Mouse (Mus musculus) neural tube, embryonic 13.5 days (tissue): Measurements from ENCODE around the gene Tnnt2. TPM values are rescaled to one million over a fixed set of nuclear protein-coding genes. Genes with fewer than 3 reads are reported as not detected.
A peak's percentile ranks its signal among the peaks of the same experiment; 100 is the strongest.

Experiments used
- ATAC-seq: fragments of 200-750 bp; cut with Nextera tagmentation; 2 replicates; pipeline ENCODE4 v1.8.0; 2017; ENCODE audit warnings: low read depth, mild to moderate bottlenecking, moderate TSS enrichment, moderate library complexity
- H3K27ac ChIP-seq: fragments of 300-500 bp; sonication (generic); replicated peaks from 2 replicates; pipeline ENCODE4 v1.5.1; 2015; ENCODE audit warnings: moderate library complexity, mild to moderate bottlenecking, inconsistent platforms
- H3K27me3 ChIP-seq: fragments of 300-500 bp; sonication (generic); 2 replicates; pipeline ENCODE4 v1.6.1; 2015; ENCODE audit warnings: mild to moderate bottlenecking, inconsistent platforms
- H3K36me3 ChIP-seq: fragments of 300-500 bp; sonication (generic); 2 replicates; pipeline ENCODE4 v1.6.1; 2015; ENCODE audit warnings: mild to moderate bottlenecking, inconsistent platforms
- H3K4me1 ChIP-seq: fragments of 300-500 bp; sonication (generic); replicated peaks from 2 replicates; pipeline ENCODE4 v1.6.1; 2015; ENCODE audit warnings: inconsistent platforms
- H3K4me2 ChIP-seq: fragments of 300-500 bp; sonication (generic); 2 replicates; pipeline ENCODE4 v1.6.1; 2015; ENCODE audit warnings: inconsistent platforms, mild to moderate bottlenecking, moderate library complexity
- H3K4me3 ChIP-seq: fragments of 300-500 bp; sonication (generic); 2 replicates; pipeline ENCODE4 v1.5.1; 2015; ENCODE audit warnings: mild to moderate bottlenecking, inconsistent platforms
- H3K9ac ChIP-seq: fragments of 300-500 bp; sonication (generic); 2 replicates; pipeline ENCODE4 v1.6.1; 2015; ENCODE audit warnings: moderate library complexity, mild to moderate bottlenecking, inconsistent platforms
- H3K9me3 ChIP-seq: fragments of 300-500 bp; sonication (generic); 2 replicates; pipeline ENCODE4 v1.6.1; 2016; ENCODE audit warnings: inconsistent platforms
- WGBS: fragments of 180-500 bp; shearing (Covaris S2); methylation state at CpG from one replicate; pipeline ENCODE4 v1.1.7; 2015; 5-methylcytosine and 5-hydroxymethylcytosine counted together
- polyA plus RNA-seq: library from polyadenylated mRNA; unstranded; fragments of >200 nt; fragmentation: Nextera tagmentation; extraction: Ambion mirVana; gene quantifications from 2 replicates; pipeline ENCODE4 v1.2.1, GENCODE M21; 2015

Gene Tnnt2
- polyA plus RNA-seq, 1 experiment from 2014 or later: 22.7 TPM

DNA sequence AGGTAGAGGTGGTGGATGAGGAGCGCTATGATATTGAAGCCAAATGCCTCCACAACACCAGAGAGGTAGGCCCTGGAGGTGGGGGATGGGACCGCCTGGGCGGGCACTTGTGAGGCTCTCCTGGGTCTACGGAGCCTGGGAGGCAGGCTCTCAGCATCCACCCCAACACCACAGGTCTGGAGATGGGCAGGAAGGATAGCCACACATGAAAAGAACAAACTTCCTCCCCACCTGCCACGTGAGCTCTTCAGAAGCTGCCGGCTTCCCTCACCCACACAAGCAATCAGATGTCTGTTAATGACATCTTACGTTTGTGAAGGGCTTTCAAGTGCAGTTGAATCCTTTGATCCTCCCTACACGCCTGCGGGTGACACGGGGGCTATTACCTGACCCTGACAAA lies 28.6 kb upstream of the Tnnt2 start:
- Histone ChIP-seq H3K36me3 (no peaks in the 10 kb centered on the region), H3K9me3 (no peaks in the 10 kb centered on the region), H3K4me2 (no peak overlapping the region), H3K27ac (no peak overlapping the region), H3K9ac (no peak overlapping the region), H3K27me3 (no peaks in the 10 kb centered on the region), H3K4me1 (peaks cover under 1% of the 10 kb centered on the region; the same call in 1 of the 2 replicates), H3K4me3 (no peak overlapping the region)
- WGBS: 28% methylated on average over 10 of the region's 10 CpGs
- no peak for ATAC-seq

DNA sequence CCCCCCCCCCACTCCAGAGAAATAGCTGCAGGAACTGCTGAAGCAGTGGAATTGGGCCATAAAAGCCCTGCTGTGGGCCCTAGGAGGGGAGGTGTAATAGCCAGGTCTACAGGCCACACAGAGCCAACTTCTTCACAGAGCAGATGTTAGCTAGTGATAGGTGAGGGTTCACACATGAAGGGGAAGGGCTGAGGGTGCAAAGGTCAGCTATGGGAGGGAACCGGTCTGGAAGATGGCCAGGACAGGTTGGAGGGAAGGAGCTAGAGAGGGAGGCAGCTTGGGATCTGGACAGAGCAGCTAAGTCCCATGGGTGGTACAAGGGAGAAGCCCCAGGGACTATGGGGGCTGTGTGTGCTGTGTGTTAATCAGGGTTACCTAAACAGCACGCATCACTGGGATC lies 26.0 kb upstream of the Tnnt2 start:
- Histone ChIP-seq H3K4me1 (peaks cover 8% of the 10 kb centered on the region), H3K9me3 (no peaks in the 10 kb centered on the region), H3K27me3 (no peaks in the 10 kb centered on the region; the same call in 1 of the 2 replicates), H3K36me3 (no peaks in the 10 kb centered on the region), H3K27ac (no peak overlapping the region), H3K4me3 (no peak overlapping the region), H3K4me2 (no peak overlapping the region), H3K9ac (no peak overlapping the region)
- ATAC-seq: no peak
- WGBS: 56% methylated on average over 2 of the region's 2 CpGs

DNA sequence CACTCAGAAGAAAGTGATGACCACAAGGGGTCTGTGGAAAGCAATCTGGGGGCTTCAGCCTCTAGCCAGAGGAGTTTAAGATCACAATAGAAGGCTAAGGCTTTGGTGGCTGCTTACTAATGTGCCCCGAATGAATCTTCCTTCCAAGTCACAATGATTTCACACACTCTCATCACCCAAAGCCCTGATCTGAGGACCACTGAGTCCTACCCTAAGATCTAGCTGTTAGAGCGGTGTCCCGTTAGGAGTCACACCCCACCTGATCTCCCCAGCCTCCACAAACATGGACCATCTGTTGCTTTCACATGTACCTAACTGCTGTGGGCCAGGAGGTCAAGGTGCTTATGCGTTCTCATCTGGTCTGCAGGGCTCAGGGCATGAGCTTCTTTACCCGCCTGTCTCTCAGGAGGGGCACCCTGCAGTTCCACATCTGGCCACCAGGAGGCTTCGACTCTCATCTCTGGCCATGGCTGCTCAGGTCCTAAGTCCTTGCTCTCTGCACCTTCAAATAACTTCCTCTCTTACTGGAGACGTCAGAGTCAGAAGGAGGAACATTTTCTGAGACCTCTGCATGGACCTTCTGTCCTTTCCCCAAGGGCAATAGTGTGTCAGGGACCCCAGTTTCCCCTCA lies 25.0 kb upstream of the Tnnt2 start:
- peaks cover 9% of the 10 kb centered on the region for H3K27me3 ChIP-seq
- 32% methylated on average over 7 of the region's 7 CpGs for WGBS
- no peak overlapping the region for H3K4me2 ChIP-seq
- ATAC-seq: peak; percentile 45; the same call in 1 of the 2 replicates
- no peak overlapping the region for H3K9ac ChIP-seq
- H3K36me3 ChIP-seq: no peaks in the 10 kb centered on the region
- no peak overlapping the region for H3K4me3 ChIP-seq
- H3K4me1 ChIP-seq: peaks cover 8% of the 10 kb centered on the region
- no peak overlapping the region for H3K27ac ChIP-seq
- H3K9me3 ChIP-seq: no peaks in the 10 kb centered on the region

DNA sequence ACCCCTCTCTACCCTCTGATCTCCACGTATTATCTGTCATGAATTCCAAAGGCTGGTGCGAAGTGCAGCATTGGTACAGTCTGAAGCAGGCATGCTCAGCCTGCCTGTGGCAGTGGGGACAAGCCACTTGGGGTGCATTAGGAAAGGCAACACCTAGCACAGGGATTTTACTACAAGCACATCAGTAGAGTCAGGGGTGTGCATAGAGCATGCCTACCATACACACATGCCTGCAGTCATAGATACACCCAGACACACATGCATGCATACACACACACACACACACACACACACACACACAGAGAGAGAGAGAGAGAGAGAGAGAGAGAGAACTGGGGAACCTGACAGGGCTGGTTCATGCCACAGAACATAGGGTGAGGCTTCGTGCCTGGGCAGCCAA lies 23.9 kb upstream of the Tnnt2 start:
- Histone ChIP-seq H3K4me1 (peaks cover 8% of the 10 kb centered on the region), H3K27ac (no peak overlapping the region), H3K9me3 (no peaks in the 10 kb centered on the region), H3K4me2 (no peak overlapping the region), H3K9ac (no peak overlapping the region), H3K36me3 (no peaks in the 10 kb centered on the region), H3K27me3 (peaks cover 20% of the 10 kb centered on the region), H3K4me3 (no peak overlapping the region)
- WGBS: 98% methylated on average over 3 of the region's 3 CpGs
- ATAC-seq: no peak

DNA sequence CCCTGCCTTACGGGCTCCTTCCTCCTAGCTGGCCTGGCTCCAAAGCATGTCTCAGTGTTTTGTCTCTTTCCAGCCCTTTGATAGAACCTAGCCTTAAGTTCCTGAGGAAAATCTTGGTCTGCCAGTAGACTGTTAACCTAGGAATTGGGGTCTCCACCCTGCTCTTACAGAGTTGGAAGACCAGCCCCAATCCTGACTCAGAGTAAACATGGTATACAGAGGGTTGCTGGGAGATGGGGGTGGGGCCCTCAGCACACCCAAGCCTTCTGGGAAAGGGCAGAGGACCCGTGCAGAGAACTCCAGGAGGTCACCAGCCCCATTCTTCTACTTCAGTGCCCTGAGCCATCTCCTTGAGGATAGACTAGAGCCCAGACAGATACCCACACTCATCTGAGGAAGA lies 23.5 kb upstream of the Tnnt2 start:
- no peak overlapping the region for H3K9ac ChIP-seq
- ATAC-seq: no peak
- H3K9me3 ChIP-seq: no peaks in the 10 kb centered on the region
- no peak overlapping the region for H3K4me3 ChIP-seq
- peaks cover 24% of the 10 kb centered on the region for H3K27me3 ChIP-seq
- 53% methylated on average over 2 of the region's 2 CpGs for WGBS
- no peak overlapping the region for H3K27ac ChIP-seq
- H3K4me1 ChIP-seq: peaks cover 8% of the 10 kb centered on the region
- no peak overlapping the region for H3K4me2 ChIP-seq
- H3K36me3 ChIP-seq: no peaks in the 10 kb centered on the region

DNA sequence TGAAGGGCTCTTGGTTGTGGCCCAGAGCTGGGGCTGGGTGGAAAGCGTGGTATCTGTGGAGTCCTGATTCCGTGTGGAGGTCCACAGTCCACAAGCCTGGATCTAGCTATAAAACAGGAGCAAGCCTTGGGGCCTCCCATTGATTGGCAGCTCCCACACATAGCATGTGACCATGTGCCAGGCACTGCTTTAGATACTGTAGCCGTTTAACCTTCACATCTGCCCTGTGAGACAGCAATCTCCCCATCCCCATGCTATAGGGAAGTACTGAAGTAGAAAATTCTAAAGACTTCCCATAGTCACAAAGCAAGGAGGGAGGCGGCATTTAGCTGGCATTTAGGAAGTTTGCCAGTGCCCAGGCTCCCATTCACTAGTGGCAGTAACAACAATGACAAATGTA lies 23.1 kb upstream of the Tnnt2 start:
- peaks cover 28% of the 10 kb centered on the region for H3K27me3 ChIP-seq
- no peaks in the 10 kb centered on the region for H3K36me3 ChIP-seq
- peaks cover 9% of the 10 kb centered on the region for H3K4me1 ChIP-seq
- H3K27ac ChIP-seq: no peak overlapping the region
- no peak overlapping the region for H3K9ac ChIP-seq
- no peak for ATAC-seq
- H3K4me3 ChIP-seq: no peak overlapping the region
- 69% methylated on average over 4 of the region's 4 CpGs for WGBS
- no peaks in the 10 kb centered on the region for H3K9me3 ChIP-seq
- H3K4me2 ChIP-seq: no peak overlapping the region

DNA sequence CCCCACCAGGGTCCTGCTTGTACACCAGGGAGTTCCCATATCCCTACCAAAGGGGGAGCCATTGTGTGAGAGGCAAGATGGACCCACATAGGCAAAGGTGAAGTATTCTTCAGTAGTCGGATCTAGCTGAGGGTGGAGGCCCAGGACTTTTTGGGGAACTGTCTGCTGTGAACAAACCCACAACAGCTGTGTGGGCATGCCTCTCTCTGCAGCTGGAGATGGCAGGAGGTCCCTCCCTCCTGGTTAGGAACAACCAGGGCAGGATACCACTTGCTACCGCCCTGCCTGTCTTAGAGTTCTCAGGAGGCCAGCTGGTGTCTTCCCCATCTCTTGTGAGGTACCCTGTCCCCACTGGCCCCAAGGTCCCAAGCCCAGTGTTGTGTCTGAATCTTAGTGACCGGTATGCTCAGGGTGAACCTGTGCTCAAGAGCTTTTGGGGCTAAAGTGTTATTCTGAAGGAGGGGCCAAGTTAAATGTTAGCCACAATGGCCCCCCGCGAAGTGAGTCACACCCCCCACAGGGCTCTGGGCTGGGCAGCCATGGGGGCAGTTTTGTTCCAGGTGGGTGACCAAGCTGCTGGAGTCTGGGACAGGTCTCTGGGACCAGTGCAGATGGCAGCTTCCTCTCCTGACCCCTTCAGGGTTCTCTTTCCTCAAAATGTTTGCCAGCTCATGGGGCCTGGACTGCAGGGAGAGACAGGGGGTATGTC lies 22.3 kb upstream of the Tnnt2 start:
- ATAC-seq: no peak
- Histone ChIP-seq H3K4me2 (no peak overlapping the region), H3K27me3 (peaks cover 36% of the 10 kb centered on the region), H3K36me3 (no peaks in the 10 kb centered on the region), H3K9me3 (no peaks in the 10 kb centered on the region), H3K4me1 (peaks cover 17% of the 10 kb centered on the region), H3K9ac (no peak overlapping the region), H3K4me3 (no peak overlapping the region), H3K27ac (no peak overlapping the region)
- WGBS: 80% methylated on average over 5 of the region's 5 CpGs

DNA sequence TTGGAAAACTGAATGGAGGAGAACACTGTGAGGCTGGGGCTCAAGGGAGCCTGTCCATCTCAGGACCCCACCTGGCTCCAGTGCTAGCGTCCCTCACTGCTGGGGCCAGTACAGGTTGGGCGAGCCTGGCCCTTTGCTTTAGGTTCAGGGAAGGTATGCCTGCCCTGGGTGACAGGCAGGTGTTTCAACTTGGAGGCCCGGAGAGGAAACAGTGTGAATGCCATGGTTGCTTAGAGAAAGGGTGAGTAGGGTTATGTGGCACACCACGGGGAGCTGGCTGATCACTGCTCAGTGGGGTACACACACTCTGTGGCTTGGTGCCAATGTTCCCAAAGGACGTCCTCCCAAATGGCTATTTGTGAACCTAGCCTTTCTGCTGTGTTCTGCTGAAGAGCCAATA lies 21.6 kb upstream of the Tnnt2 start:
- Histone ChIP-seq H3K9ac (no peak overlapping the region), H3K9me3 (no peaks in the 10 kb centered on the region), H3K4me2 (no peak overlapping the region), H3K4me3 (no peak overlapping the region), H3K27me3 (peaks cover 43% of the 10 kb centered on the region), H3K27ac (no peak overlapping the region), H3K36me3 (no peaks in the 10 kb centered on the region), H3K4me1 (peaks cover 21% of the 10 kb centered on the region)
- 82% methylated on average over 5 of the region's 5 CpGs for WGBS
- no peak for ATAC-seq

DNA sequence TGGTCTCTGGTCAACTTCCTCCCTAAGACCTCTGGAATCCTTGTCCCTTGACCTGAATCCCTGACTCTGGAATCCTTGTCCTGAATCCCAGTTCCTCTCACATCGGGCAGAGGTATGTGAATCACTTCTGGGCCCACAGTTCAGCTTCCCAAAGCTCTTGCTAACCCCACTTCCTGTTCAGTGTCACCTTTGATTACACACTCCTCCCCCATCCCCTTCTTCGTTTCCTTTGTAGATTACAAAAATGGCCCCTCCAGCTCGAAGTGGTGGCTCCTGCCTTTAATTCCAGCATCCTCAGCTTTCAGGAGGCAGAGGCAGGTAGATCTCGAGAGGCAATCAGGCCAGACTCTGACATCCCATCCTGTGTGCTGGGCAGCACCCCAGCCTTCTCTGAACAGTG lies 18.6 kb upstream of the Tnnt2 start:
- H3K9ac ChIP-seq: no peak overlapping the region
- no peaks in the 10 kb centered on the region for H3K9me3 ChIP-seq
- H3K27me3 ChIP-seq: peaks cover 68% of the 10 kb centered on the region
- 70% methylated on average over 4 of the region's 4 CpGs for WGBS
- no peak for ATAC-seq
- no peak overlapping the region for H3K4me3 ChIP-seq
- no peaks in the 10 kb centered on the region for H3K36me3 ChIP-seq
- H3K27ac ChIP-seq: no peak overlapping the region
- no peak overlapping the region for H3K4me2 ChIP-seq
- peaks cover 20% of the 10 kb centered on the region for H3K4me1 ChIP-seq

DNA sequence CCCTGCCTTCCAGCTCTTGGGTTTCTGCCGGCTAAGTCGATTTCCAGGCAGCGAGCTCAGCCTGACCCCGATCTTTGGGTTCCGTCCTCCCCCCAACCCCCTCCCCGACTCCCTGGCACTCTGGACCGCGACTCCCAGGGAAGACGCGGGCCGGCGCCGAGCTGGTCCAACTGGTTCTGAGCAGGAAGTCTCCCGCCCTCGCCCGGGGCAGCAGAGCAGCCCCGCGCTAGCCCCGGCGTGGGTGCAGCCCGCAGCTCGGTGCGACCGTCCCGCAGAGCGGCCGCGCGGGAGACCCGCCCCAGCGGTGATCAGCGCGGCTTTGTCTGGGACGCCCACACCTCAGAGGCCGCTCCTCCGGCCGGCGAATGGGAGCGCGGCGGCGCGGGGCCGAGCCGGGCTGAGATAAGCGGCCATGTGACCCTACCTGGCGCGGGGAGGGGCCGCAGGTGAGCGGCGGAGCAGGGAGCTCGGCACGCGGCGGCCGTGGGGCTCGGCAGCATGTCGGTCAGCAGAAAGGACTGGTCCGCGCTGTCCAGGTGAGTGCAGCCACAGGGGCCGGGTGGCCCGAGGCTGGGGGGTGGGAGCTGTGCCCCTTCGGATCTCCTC lies 17.6 kb upstream of the Tnnt2 start, which contains the start of gene Lad1:
Gene Lad1 (plus strand): TSS at position 118 of the 606 bp plus-strand sequence.
- WGBS: under 1% methylated on average over 63 of the region's 63 CpGs
- peaks cover 13% of the 10 kb centered on the region for H3K4me1 ChIP-seq
- no peaks in the 10 kb centered on the region for H3K36me3 ChIP-seq
- peaks cover 74% of the 10 kb centered on the region for H3K27me3 ChIP-seq
- peak within 1 kb of the TSS; percentile 98 for H3K4me2 ChIP-seq
- peak; percentile 52 for ATAC-seq
- peak within 1 kb of the TSS; percentile 74 for H3K9ac ChIP-seq
- no peaks in the 10 kb centered on the region for H3K9me3 ChIP-seq
- peak within 1 kb of the TSS; percentile 55 for H3K4me3 ChIP-seq
- no peak within 1 kb of the TSS for H3K27ac ChIP-seq

DNA sequence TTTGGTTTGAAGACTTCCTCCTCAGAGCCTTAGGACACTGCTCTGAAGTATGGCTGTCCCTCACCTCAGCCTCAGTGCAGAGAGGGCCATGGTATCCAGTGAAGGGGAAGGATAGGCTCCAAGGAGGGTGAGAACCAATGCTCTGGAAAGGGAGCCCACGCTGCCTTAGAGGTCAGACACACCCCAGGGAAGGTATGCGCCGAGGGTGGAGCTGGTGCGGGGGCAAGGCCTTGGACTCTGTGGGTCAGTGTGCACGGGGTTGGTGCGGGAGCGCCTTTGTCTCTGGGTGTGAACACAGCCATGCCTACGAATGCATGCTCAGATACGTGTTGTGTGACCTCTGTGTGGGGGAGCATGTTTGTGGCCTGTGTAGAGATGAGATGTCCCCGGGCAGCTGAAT lies 16.1 kb upstream of the Tnnt2 start:
- Histone ChIP-seq H3K4me1 (peaks cover 13% of the 10 kb centered on the region), H3K4me3 (no peak overlapping the region), H3K36me3 (no peaks in the 10 kb centered on the region), H3K27me3 (peaks cover 78% of the 10 kb centered on the region), H3K27ac (no peak overlapping the region), H3K9ac (no peak overlapping the region), H3K4me2 (no peak overlapping the region), H3K9me3 (no peaks in the 10 kb centered on the region)
- 81% methylated on average over 10 of the region's 10 CpGs for WGBS
- ATAC-seq: no peak

DNA sequence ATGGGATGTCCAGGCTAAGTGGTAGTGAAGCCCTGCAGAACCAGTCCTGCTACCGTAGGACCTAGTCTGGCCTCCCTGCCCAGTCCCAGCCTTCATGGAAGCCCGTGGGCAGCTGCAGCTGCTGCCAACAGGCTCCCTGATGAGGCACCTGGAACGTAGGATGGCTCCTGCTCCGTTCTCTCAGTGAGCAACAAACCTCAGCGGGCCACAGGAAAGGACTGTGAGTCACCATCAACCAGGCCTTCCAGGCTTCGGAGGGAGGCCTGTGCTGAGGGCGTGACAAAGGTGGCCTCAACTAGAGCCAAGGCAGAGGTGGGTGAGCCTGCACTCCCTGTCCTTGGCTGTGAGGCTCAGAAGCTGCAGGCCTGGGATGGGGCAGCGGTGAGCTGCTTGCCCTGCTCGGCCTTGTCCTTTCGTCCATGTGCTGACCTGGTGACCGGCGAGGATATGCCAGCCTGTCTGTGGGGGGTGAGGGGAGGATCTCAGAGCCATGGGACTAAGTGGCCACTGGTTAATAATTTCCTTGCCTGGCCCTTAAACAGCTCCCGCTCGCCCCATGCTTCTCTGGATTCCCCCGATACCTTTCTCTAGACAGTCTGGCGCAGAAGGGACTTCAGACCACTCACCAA lies 15.3 kb upstream of the Tnnt2 start:
- H3K4me2 ChIP-seq: no peak overlapping the region
- no peak for ATAC-seq
- H3K27ac ChIP-seq: no peak overlapping the region
- WGBS: 66% methylated on average over 16 of the region's 16 CpGs
- no peak overlapping the region for H3K4me3 ChIP-seq
- no peak overlapping the region for H3K9ac ChIP-seq
- peaks cover 13% of the 10 kb centered on the region for H3K4me1 ChIP-seq
- no peaks in the 10 kb centered on the region for H3K36me3 ChIP-seq
- no peaks in the 10 kb centered on the region for H3K9me3 ChIP-seq
- peaks cover 72% of the 10 kb centered on the region for H3K27me3 ChIP-seq
